Mouse (Mus musculus) CH12.LX (cell line): ENCODE measurements around the gene Tmem206. TPM values are rescaled to one million over a fixed set of nuclear protein-coding genes. Genes with fewer than 3 reads are reported as not detected.

Experiments
- DNase-seq: peaks from one replicate; pipeline ENCODE4 v3.0.0-alpha.2; 2013; ENCODE audit errors: extremely low read depth
- H3K27ac ChIP-seq: 2 replicates; pipeline ENCODE4 v1.5.1; 2012; ENCODE audit warnings: low read depth, mild to moderate bottlenecking, control low read depth, moderate library complexity; ENCODE audit not compliant: insufficient read depth
- H3K27me3 ChIP-seq: replicated peaks from 2 replicates; pipeline ENCODE3; 2012; ENCODE audit warnings: inconsistent platforms
- H3K36me3 ChIP-seq, 2 experiments: replicated peaks in 1 of 2; 2 replicates each; pipeline versions ENCODE3 to v1.6.1; 2012; ENCODE audit warnings: inconsistent platforms in 1 of 2, low read length in 1 of 2, mild to moderate bottlenecking in 1 of 2, mixed read lengths in 1 of 2, moderate library complexity in 1 of 2; ENCODE audit not compliant: control insufficient read depth in 1 of 2, insufficient read depth in 1 of 2
- H3K4me1 ChIP-seq, 2 experiments: 2 replicates each; pipeline ENCODE4 v1.6.1; 2012; ENCODE audit warnings: inconsistent platforms in 1 of 2, moderate library complexity in 1 of 2; ENCODE audit not compliant: insufficient read depth in 2 of 2, control insufficient read depth in 1 of 2
- H3K4me2 ChIP-seq: 2 replicates; pipeline ENCODE4 v1.6.1; 2012; ENCODE audit warnings: low read depth, mild to moderate bottlenecking, control low read depth; ENCODE audit not compliant: poor library complexity, insufficient read depth, severe bottlenecking
- H3K4me3 ChIP-seq, 3 experiments: fragments of 150-350 bp in 1 of 3; sonication (generic) in 1 of 3; replicated peaks in 1 of 3; 2 replicates each; pipeline versions ENCODE3 to v1.5.1; 2011 to 2012; ENCODE audit warnings: low read depth in 2 of 3, low read length in 2 of 3, mild to moderate bottlenecking in 2 of 3, moderate library complexity in 2 of 3, control low read depth in 1 of 3, improper control_type of control experiment in 1 of 3, inconsistent platforms in 1 of 3, mixed read lengths in 1 of 3; ENCODE audit not compliant: poor library complexity in 1 of 3
- H3K79me2 ChIP-seq: replicated peaks from 2 replicates; pipeline ENCODE4 v1.6.1; 2012; ENCODE audit warnings: mild to moderate bottlenecking, moderate library complexity; ENCODE audit not compliant: control insufficient read depth, poor library complexity, insufficient read depth, severe bottlenecking; ENCODE audit errors: extremely low read depth
- H3K9ac ChIP-seq: 2 replicates; pipeline ENCODE4 v1.6.1; 2012; ENCODE audit warnings: low read depth, mild to moderate bottlenecking, control low read depth, moderate library complexity; ENCODE audit not compliant: insufficient read depth
- H3K9me3 ChIP-seq: replicated peaks from 2 replicates; pipeline ENCODE3; 2012; ENCODE audit warnings: low read length, inconsistent platforms, mixed read lengths
- BHLHE40 ChIP-seq: IDR thresholded peaks from 2 replicates; pipeline ENCODE4 v1.6.1; 2011; ENCODE audit warnings: mild to moderate bottlenecking, low read depth, low read length, improper control_type of control experiment
- CTCF ChIP-seq, 2 experiments: IDR thresholded peaks in 1 of 2; conservative IDR thresholded peaks in 1 of 2; 2 replicates each; pipeline ENCODE4 v1.5.1; 2011 to 2012; ENCODE audit warnings: low read depth in 2 of 2, low read length in 2 of 2, improper control_type of control experiment in 1 of 2, inconsistent platforms in 1 of 2, mild to moderate bottlenecking in 1 of 2, moderate library complexity in 1 of 2
- E2F4 ChIP-seq: IDR thresholded peaks from 2 replicates; pipeline ENCODE4 v1.6.1; 2011; ENCODE audit warnings: low read depth, low read length, improper control_type of control experiment; ENCODE audit not compliant: insufficient replicate concordance
- ELF1 ChIP-seq: IDR thresholded peaks from 2 replicates; pipeline ENCODE4 v1.6.1; 2014; ENCODE audit warnings: low read depth, mild to moderate bottlenecking, inconsistent platforms, low read length, improper control_type of control experiment
- HCFC1 ChIP-seq: IDR thresholded peaks from 2 replicates; pipeline ENCODE4 v1.6.1; 2012; ENCODE audit warnings: low read depth, mild to moderate bottlenecking, inconsistent platforms, low read length, improper control_type of control experiment
- KAT2A ChIP-seq: IDR thresholded peaks from 2 replicates; pipeline ENCODE4 v1.6.1; 2012; ENCODE audit warnings: low read length, improper control_type of control experiment, inconsistent platforms; ENCODE audit not compliant: insufficient replicate concordance
- MAFK ChIP-seq: IDR thresholded peaks from 2 replicates; pipeline ENCODE4 v1.6.1; 2011; ENCODE audit warnings: low read length, improper control_type of control experiment; ENCODE audit not compliant: insufficient replicate concordance
- MAX ChIP-seq: IDR thresholded peaks from 2 replicates; pipeline ENCODE4 v1.6.1; 2011; ENCODE audit warnings: low read length, improper control_type of control experiment
- MEF2A ChIP-seq: IDR thresholded peaks from 2 replicates; pipeline ENCODE4 v1.6.1; 2014; ENCODE audit warnings: low read depth, mild to moderate bottlenecking, inconsistent platforms, low read length, improper control_type of control experiment, borderline replicate concordance
- MXI1 ChIP-seq: IDR thresholded peaks from 2 replicates; pipeline ENCODE4 v1.6.1; 2011; ENCODE audit warnings: mild to moderate bottlenecking, low read depth, low read length, improper control_type of control experiment
- PAX5 ChIP-seq: IDR thresholded peaks from 2 replicates; pipeline ENCODE4 v1.6.1; 2012; ENCODE audit warnings: low read length, inconsistent platforms, mixed read lengths
- POLR2AphosphoS2 ChIP-seq: IDR thresholded peaks from 2 replicates; pipeline ENCODE4 v1.6.1; 2011; ENCODE audit warnings: low read depth, low read length, improper control_type of control experiment
- SIN3A ChIP-seq: IDR thresholded peaks from 2 replicates; pipeline ENCODE4 v1.6.1; 2012; ENCODE audit warnings: low read length, improper control_type of control experiment, inconsistent platforms
- TBP ChIP-seq: conservative IDR thresholded peaks from 2 replicates; pipeline ENCODE4 v1.6.1; 2011; ENCODE audit warnings: low read depth, low read length, improper control_type of control experiment
- UBTF ChIP-seq: IDR thresholded peaks from 2 replicates; pipeline ENCODE4 v1.6.1; 2012; ENCODE audit warnings: low read depth, mild to moderate bottlenecking, inconsistent platforms, low read length, improper control_type of control experiment, moderate library complexity
- USF1 ChIP-seq: IDR thresholded peaks from 2 replicates; pipeline ENCODE4 v1.6.1; 2014; ENCODE audit warnings: low read depth, mild to moderate bottlenecking, inconsistent platforms, low read length, improper control_type of control experiment
- USF2 ChIP-seq: conservative IDR thresholded peaks from 2 replicates; pipeline ENCODE4 v1.6.1; 2011; ENCODE audit warnings: low read depth, low read length, improper control_type of control experiment
- ZKSCAN1 ChIP-seq: IDR thresholded peaks from 2 replicates; pipeline ENCODE4 v1.6.1; 2012; ENCODE audit warnings: low read depth, inconsistent platforms, low read length, improper control_type of control experiment, borderline replicate concordance
- ZMIZ1 ChIP-seq: IDR thresholded peaks from 2 replicates; pipeline ENCODE4 v1.6.1; 2012; ENCODE audit warnings: low read depth, mild to moderate bottlenecking, inconsistent platforms, low read length, improper control_type of control experiment
- dilution Hi-C: fragments of 300-500 bp; cut with MboI; formaldehyde crosslinking; loops from 2 replicates; pipeline ENCODE4 v1.14.3; 2020; ENCODE audit warnings: low sequenced_read_pairs; ENCODE audit not compliant: extremely low pct_unique_long_range_greater_than_20kb, extremely low pct_ligation_motif_present
- in situ Hi-C: fragments of 300-500 bp; cut with MboI; formaldehyde crosslinking; loops from 3 replicates; pipeline ENCODE4 v1.14.3; 2019; ENCODE audit warnings: low sequenced_read_pairs, low pct_ligation_motif_present, low pct_unique_long_range_greater_than_20kb, mixed read lengths
- polyA plus RNA-seq: library from polyadenylated mRNA; unstranded; fragments of >175 nt; gene quantifications from 2 replicates; pipeline ENCODE4 v1.2.1, GENCODE M21; 2012; ENCODE audit warnings: low read depth; ENCODE audit not compliant: insufficient read length
- total RNA-seq, 2 experiments: library from RNA; depleted of rRNA; stranded (reverse); fragments of 300-350 nt in 1 of 2; fragments of >200 nt in 1 of 2; gene quantifications; 2 replicates each; pipeline ENCODE4 v1.2.3; 2012 to 2014

Tmem206 gene
- total and polyA plus RNA-seq, 3 experiments, result 13.1 to 16.4 (median 15.4) TPM

GRCm38 (mm10) chr1:191318686-191319085, 7.0 kb upstream of the Tmem206 start:
- in situ Hi-C loops, result loop anchor here (10.0 kb wide), 1 partner anchor 246 kb away; no protein-coding TSS in a partner anchor
- H3K36me3 ChIP-seq, result no peaks in the 10 kb centered on the region
- no peaks in the 10 kb centered on the region for H3K9me3 ChIP-seq
- TF ChIP-seq SIN3A (no peak), E2F4 (no peak), PAX5 (no peak), ELF1 (no peak), HCFC1 (no peak), UBTF (no peak), POLR2AphosphoS2 (no peak), MAFK (no peak), KAT2A (no peak), USF1 (no peak), ZKSCAN1 (no peak), MXI1 (no peak), MAX (no peak), ZMIZ1 (no peak), MEF2A (no peak), CTCF (conservative IDR thresholded peaks at IDR 0.05 in 1 of 2, IDR thresholded peaks at IDR 0.05 in 1 of 2; ENCODE audit: low read depth in 2 of 2, low read length in 2 of 2) (no peak), TBP (no peak)
- DNase-seq, result no peak
- no peak overlapping the region for H3K9ac ChIP-seq
- H3K79me2 ChIP-seq, result no peaks in the 10 kb centered on the region
- no peak overlapping the region for H3K27ac ChIP-seq
- dilution Hi-C loops, result no loop called here
- H3K27me3 ChIP-seq, result no peaks in the 10 kb centered on the region
- H3K4me3 ChIP-seq, result no peak overlapping the region
- H3K4me1 ChIP-seq, result peaks cover 6 to 23% of the 10 kb centered on the region in 2 experiments
- no peak overlapping the region for H3K4me2 ChIP-seq

DNA sequence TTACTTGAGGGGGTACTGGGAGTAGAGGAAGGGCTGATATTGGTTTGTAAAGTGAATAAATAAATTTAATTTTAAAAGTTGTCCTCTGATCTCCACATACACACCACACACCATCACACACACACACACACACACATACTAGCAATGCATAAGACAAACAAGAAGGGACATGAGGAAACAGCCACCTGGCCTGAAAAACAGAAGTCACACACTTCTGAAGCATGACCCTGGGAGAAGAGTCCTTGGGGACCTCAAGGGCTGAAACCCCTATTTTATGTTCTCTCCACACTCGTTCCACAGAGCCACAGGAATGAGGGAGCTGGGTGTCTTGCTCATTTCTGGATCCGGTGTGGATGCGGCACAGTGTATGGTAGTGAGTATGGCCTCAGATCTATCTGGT, 2.3 kb upstream of the Tmem206 start:
- peaks cover 13% of the 10 kb centered on the region for H3K79me2 ChIP-seq
- dilution Hi-C loops, result no loop called here
- DNase-seq, result no peak

More for the DNA sequence above, 2.3 kb upstream of the Tmem206 start:
- H3K9ac ChIP-seq, result no peak overlapping the region
- H3K4me1 ChIP-seq, result peaks cover 19 to 40% of the 10 kb centered on the region in 2 experiments
- H3K9me3 ChIP-seq, result no peaks in the 10 kb centered on the region
- no peak for TF ChIP-seq USF2
- no peak for TF ChIP-seq CTCF (conservative IDR thresholded peaks at IDR 0.05 in 1 of 2, IDR thresholded peaks at IDR 0.05 in 1 of 2; ENCODE audit: low read depth in 2 of 2, low read length in 2 of 2)
- peak; percentile 19; the same call in 1 of the 2 replicates for TF ChIP-seq BHLHE40
- H3K4me3 ChIP-seq, result no peak overlapping the region
- no peak overlapping the region for H3K4me2 ChIP-seq
- H3K27ac ChIP-seq, result no peak overlapping the region
- in situ Hi-C loops, result no loop called here
- H3K36me3 ChIP-seq, result peaks cover 0 to 4% of the 10 kb centered on the region in 2 experiments
- no peaks in the 10 kb centered on the region for H3K27me3 ChIP-seq
